Mouse (Mus musculus): Measurements from ENCODE around the gene E430018J23Rik. TPM values are rescaled to one million over a fixed set of nuclear protein-coding genes. Genes with fewer than 3 reads are reported as not detected.
"Not testable (repeated sequence)": the region's sequence is repeated elsewhere in the genome, so short reads cannot be mapped to it uniquely, and the experiment has no call there.

The E430018J23Rik gene
- total RNA-seq, 2 experiments from 2014 or later: 7.4 to 7.6 TPM

GRCm38 (mm10) chr7:127343351-127344019 lies 49.9 kb downstream of the E430018J23Rik start:
- no peak for DNase-seq (ENCODE audit: low spot score in 2 of 2)

GRCm38 (mm10) chr7:127342888-127343287 lies 50.5 kb downstream of the E430018J23Rik start:
- no peak for DNase-seq (ENCODE audit: low spot score in 2 of 2)

DNA sequence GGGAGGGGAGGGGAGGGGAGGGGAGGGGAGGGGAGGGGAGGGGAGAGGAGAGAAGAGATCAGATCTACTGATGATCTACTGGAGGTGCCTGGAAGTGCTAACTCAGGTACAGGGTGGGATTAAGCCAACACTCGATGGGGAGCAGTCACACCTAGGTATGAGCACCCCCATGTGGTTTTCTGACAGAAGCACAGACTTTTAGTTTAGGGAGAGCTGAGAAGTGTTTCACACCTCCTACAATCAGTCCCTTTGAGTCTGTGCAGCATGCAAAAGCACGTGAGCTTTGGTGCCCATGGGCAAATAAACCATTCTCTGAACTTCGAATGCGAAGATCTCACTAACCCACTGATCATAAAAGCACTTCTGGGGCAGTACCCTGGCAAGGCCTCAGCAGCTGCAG lies 51.1 kb downstream of the E430018J23Rik start:
- DNase-seq (ENCODE audit: low spot score in 2 of 2): no peak

GRCm38 (mm10) chr7:127341861-127342260 lies 51.6 kb downstream of the E430018J23Rik start:
- not testable (repeated sequence) for DNase-seq (ENCODE audit: low spot score in 2 of 2)

DNA sequence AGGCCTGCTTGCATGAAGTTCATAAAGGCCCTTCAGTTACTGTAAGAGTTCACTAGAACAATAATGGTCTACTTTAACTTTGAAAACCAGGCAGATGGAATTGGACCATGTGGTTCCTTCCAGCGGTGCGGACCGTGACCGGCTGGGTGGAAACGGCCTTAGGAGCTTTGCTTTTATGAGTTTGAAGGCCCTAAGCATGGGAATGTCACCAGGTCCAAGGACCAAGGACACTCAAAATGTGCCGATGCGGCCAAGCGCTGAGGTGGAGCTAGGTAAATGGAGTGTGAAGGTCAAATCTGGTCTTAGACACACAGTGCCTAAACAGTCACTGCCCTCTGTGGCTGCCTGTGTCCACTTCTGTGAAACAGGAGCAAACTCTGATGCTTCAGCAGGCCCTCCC lies 52.1 kb downstream of the E430018J23Rik start:
- DNase-seq (ENCODE audit: low spot score in 2 of 2): no peak

Other genes starting within 250 kb of the E430018J23Rik start
- 10 to 100 TPM; 88.0 to 90.2 TPM for gene Cd2bp2, start 197.6 kb downstream of the E430018J23Rik start, total RNA-seq (2021)
- gene Tbc1d10b, start 185.2 kb downstream of the E430018J23Rik start, total RNA-seq (2021): 10 to 100 TPM; 90.8 to 94.1 TPM
- 1 to 10 TPM; 2.1 to 3.0 TPM for gene Mylpf, start 184.7 kb downstream of the E430018J23Rik start, total RNA-seq (2021)
- 10 to 100 TPM; 21.3 to 22.1 TPM for gene Zfp553, start 160.6 kb downstream of the E430018J23Rik start, total RNA-seq (2021)
- 1 to 10 TPM; 4.4 to 4.5 TPM for gene Sept1, start 160.5 kb downstream of the E430018J23Rik start, total RNA-seq (2021)
- gene Zfp771, start 149.4 kb downstream of the E430018J23Rik start, total RNA-seq (2021): 10 to 100 TPM; 55.2 to 57.9 TPM
- 10 to 100 TPM; 20.8 to 23.2 TPM for gene Dctpp1, start 132.9 kb downstream of the E430018J23Rik start, total RNA-seq (2021)
- gene Sephs2, start 119.6 kb downstream of the E430018J23Rik start, total RNA-seq (2021): 10 to 100 TPM; 33.4 to 35.8 TPM
- under 1 TPM; 0.42 to 0.86 TPM for gene Itgal, start 97.4 kb downstream of the E430018J23Rik start, total RNA-seq (2021)
- gene Zfp768, start 48.0 kb downstream of the E430018J23Rik start, total RNA-seq (2021): 10 to 100 TPM; 13.7 to 14.5 TPM
- gene Zfp747, start 17.6 kb downstream of the E430018J23Rik start, total RNA-seq (2021): 1 to 10 TPM; 6.6 to 7.4 TPM
- 1 to 10 TPM; 3.9 to 4.8 TPM for gene 9130019O22Rik, start 6.5 kb downstream of the E430018J23Rik start, total RNA-seq (2021)
- gene Zfp764, start 13.2 kb upstream of the E430018J23Rik start, total RNA-seq (2021): 1 to 10 TPM; 4.3 to 4.8 TPM
- gene Zfp688, start 28.4 kb upstream of the E430018J23Rik start, total RNA-seq (2021): 10 to 100 TPM; 12.7 to 15.7 TPM
- gene Zfp689, start 55.5 kb upstream of the E430018J23Rik start, total RNA-seq (2021): 1 to 10 TPM; 5.4 to 6.2 TPM
- gene Prr14, start 66.0 kb upstream of the E430018J23Rik start, total RNA-seq (2021): 10 to 100 TPM; 24.6 to 33.0 TPM
- 10 to 100 TPM; 54.5 to 57.8 TPM for gene Fbrs, start 85.6 kb upstream of the E430018J23Rik start, total RNA-seq (2021)
- 10 to 100 TPM; 94.9 to 99.7 TPM for gene Srcap, start 118.4 kb upstream of the E430018J23Rik start, total RNA-seq (2021)
- gene Gm42715, start 126.0 kb upstream of the E430018J23Rik start, total RNA-seq (2021): 10 to 100 TPM in 1 of 2 experiments, 1 to 10 TPM in 1; 8.9 to 10.7 TPM
- gene Tmem265, start 167.8 kb upstream of the E430018J23Rik start, total RNA-seq (2021): 1 to 10 TPM in 1 of 2 experiments, not detected in 1; 1.0 TPM
- gene Phkg2, start 179.7 kb upstream of the E430018J23Rik start, total RNA-seq (2021): 10 to 100 TPM; 70.6 to 81.2 TPM
- gene Ccdc189, start 195.0 kb upstream of the E430018J23Rik start, total RNA-seq (2021): 1 to 10 TPM; 7.5 to 8.9 TPM
- 10 to 100 TPM; 63.6 to 73.4 TPM for gene Rnf40, start 195.1 kb upstream of the E430018J23Rik start, total RNA-seq (2021)
- 10 to 100 TPM; 23.1 to 24.0 TPM for gene Zfp629, start 222.2 kb upstream of the E430018J23Rik start, total RNA-seq (2021)

All from left cerebral cortex, adult 18-20 months (tissue).